Mouse (Mus musculus) kidney, adult 11 months (tissue): ENCODE measurements around the gene Phf5a.
"Not testable (repeated sequence)": the region's sequence is repeated elsewhere in the genome, so short reads cannot be mapped to it uniquely, and the experiment has no call there.

Source experiments
- DNase-seq: peaks from one replicate; pipeline ENCODE4 v3.0.0; 2022

Phf5a gene

GRCm38 (mm10) chr15:81871604-81872261 lies at the start of gene Phf5a:
Phf5a (minus strand) TSS chr15:81871911.
- DNase-seq = peak; percentile 86

GRCm38 (mm10) chr15:81921255-81921654 lies 49.5 kb upstream of the Phf5a start:
- DNase-seq = no peak

- DNase-seq = no peak
Observed at GRCm38 (mm10) chr15:81920546-81921217, 49.0 kb upstream of the Phf5a start.

- peak; percentile 66 for DNase-seq
Observed at GRCm38 (mm10) chr15:81919062-81919461, 47.4 kb upstream of the Phf5a start.

- DNase-seq = peak; percentile 65
Observed at GRCm38 (mm10) chr15:81917621-81918463, 46.1 kb upstream of the Phf5a start.

- DNase-seq = no peak
Observed at GRCm38 (mm10) chr15:81917201-81917600, 45.5 kb upstream of the Phf5a start.

GRCm38 (mm10) chr15:81915663-81916062 lies 44.0 kb upstream of the Phf5a start:
- DNase-seq = no peak

GRCm38 (mm10) chr15:81914668-81915067 lies 43.0 kb upstream of the Phf5a start:
- no peak for DNase-seq

- DNase-seq = no peak
Observed at GRCm38 (mm10) chr15:81912498-81912897, 40.8 kb upstream of the Phf5a start.

GRCm38 (mm10) chr15:81908767-81909166 lies 37.1 kb upstream of the Phf5a start:
- DNase-seq = not testable (repeated sequence)

GRCm38 (mm10) chr15:81907953-81908352 lies 36.2 kb upstream of the Phf5a start:
- DNase-seq = no peak

- DNase-seq = no peak
Observed at GRCm38 (mm10) chr15:81904939-81905338, 33.2 kb upstream of the Phf5a start.

- no peak for DNase-seq
Observed at GRCm38 (mm10) chr15:81898751-81899150, 27.0 kb upstream of the Phf5a start.

GRCm38 (mm10) chr15:81897607-81898285 lies 26.0 kb upstream of the Phf5a start:
- peak; percentile 60 for DNase-seq

GRCm38 (mm10) chr15:81896407-81896806 lies 24.7 kb upstream of the Phf5a start:
- DNase-seq = no peak

GRCm38 (mm10) chr15:81894002-81894401 lies 22.3 kb upstream of the Phf5a start:
- DNase-seq = peak; percentile 78

GRCm38 (mm10) chr15:81891822-81892580 lies 20.3 kb upstream of the Phf5a start:
- no peak for DNase-seq

GRCm38 (mm10) chr15:81891140-81891802 lies 19.6 kb upstream of the Phf5a start:
- no peak for DNase-seq

- DNase-seq = no peak
Observed at GRCm38 (mm10) chr15:81889175-81889574, 17.5 kb upstream of the Phf5a start.

GRCm38 (mm10) chr15:81886795-81887550 lies 15.3 kb upstream of the Phf5a start:
- peak; percentile 49 for DNase-seq

GRCm38 (mm10) chr15:81885418-81885934 lies 13.8 kb upstream of the Phf5a start:
- DNase-seq = no peak
